Mouse (Mus musculus) heart, postnatal 0 days (tissue): Measurements from ENCODE around the gene Shbg.

Experiments used
- CTCF ChIP-seq: IDR thresholded peaks from 2 replicates; pipeline ENCODE4 v1.5.1; 2016; ENCODE audit warnings: antibody characterized with exemption, control low read depth, low read depth
- EP300 ChIP-seq: IDR thresholded peaks from 2 replicates; pipeline ENCODE4 v1.6.1; 2016; ENCODE audit warnings: antibody characterized with exemption, low read depth

DNA sequence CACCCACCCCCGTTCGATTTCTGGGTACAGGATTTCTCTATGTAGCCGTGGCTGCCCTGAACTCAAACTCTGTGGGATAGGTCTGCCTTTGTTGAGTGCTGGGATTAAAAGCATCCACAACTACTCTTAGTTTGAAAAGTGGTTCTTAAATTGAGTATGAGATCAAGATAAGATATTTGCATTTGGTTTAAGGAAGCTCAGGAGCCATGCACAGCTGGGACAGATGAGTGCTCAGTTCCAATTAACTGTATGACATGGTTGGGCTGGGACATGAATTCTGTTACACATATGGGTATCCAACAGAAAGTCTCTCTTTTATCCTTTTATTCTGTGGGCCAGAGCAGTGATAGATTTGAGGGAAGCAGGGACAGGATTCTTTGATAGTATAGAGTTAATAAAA, 17.8 kb upstream of the Shbg start:
- TF ChIP-seq CTCF (no peak), EP300 (no peak)
